Mouse (Mus musculus): ENCODE results near the gene Ube2f. TPM values are rescaled to one million over a fixed set of nuclear protein-coding genes. Genes with fewer than 3 reads are reported as not detected.

The Ube2f gene
- 57.7 and 59.6 TPM in 2 replicates for polyA plus RNA-seq (2021; fragmentation: Nextera tagmentation)
- long read RNA-seq, experiment 1, full-length matches to known transcripts, result 52 of 62 reads
- long read RNA-seq, experiment 1, partial matches to known transcripts, result 2 of 62 reads
- long read RNA-seq, experiment 1, other reads (novel, unspliced or antisense), result 8 of 62 reads
- long read RNA-seq, experiment 2, full-length matches to known transcripts, result 155 of 201 reads
- long read RNA-seq, experiment 2, partial matches to known transcripts, result 12 of 201 reads
- long read RNA-seq, experiment 2, other reads (novel, unspliced or antisense), result 34 of 201 reads

GRCm38 (mm10) chr1:91249564-91250414 lies at the start of gene Ube2f:
Ube2f (plus strand) TSS chr1:91250304.

DNA sequence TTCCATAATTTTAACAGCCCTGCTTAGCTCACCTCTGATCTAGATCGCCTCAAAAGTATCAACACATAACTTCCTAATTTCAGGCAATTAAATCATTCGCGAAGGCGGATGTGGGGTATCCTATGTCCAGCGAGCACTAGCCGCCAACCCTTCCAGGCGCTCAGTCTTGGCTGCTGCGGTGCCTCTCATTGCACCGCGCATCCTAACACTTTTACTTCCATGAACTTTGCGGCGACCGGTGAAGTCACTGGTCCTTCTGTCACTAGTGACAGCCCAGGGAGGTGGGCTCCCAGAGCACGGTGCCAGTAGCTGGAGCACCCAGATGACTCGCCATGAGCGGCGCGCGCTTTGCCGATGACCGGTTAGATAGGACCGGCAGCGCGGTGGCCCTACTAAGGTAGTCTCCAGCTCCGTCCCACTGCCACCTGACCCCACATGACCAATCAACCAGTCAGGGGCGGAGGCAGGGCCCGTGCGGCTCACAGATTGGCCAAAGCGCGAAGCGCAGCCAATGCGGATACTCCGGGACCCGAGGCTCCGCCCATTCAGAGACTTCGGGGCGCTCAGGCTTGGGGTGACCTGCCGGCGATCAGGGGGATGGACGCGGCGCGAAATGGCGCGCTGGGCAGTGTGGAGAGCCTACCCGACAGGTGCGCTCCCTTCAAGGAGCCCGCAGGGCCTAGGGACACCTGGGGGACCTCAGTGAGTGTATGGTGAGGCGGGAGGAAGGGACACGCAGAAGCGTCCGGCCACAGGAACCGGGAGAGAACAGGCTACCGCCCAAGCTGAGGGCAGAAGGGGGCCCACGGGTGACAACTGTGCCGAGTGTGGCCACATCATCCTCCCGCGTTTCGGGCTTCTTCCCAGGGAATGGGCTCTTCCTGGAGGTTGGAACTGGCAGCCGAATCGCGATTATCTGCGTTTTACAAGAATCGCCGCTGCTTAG lies 48.0 kb downstream of the Ube2f start, which contains the start of gene Scly:
Gene Scly, plus strand, starts transcription at position 540 of the 946 bp plus-strand sequence.

GRCm38 (mm10) chr1:91321760-91322438 lies 71.8 kb downstream of the Ube2f start, which contains the start of gene Espnl:
Espnl (plus strand) TSS chr1:91322075.

Other genes with a start within 250 kb of the Ube2f start
- not detected in 2 replicates for gene Rbm44, start 105.2 kb upstream of the Ube2f start, polyA plus RNA-seq (2021; fragmentation: Nextera tagmentation)
- gene Ramp1, start 70.5 kb upstream of the Ube2f start, polyA plus RNA-seq (2021; fragmentation: Nextera tagmentation), result 137 and 149 TPM in 2 replicates
- gene Scly, start 48.0 kb downstream of the Ube2f start, polyA plus RNA-seq (2021; fragmentation: Nextera tagmentation), result 5.5 TPM in 2 replicates
- 0.03 TPM in 1 of 2 replicates, not detected in the other for gene Espnl, start 71.8 kb downstream of the Ube2f start, polyA plus RNA-seq (2021; fragmentation: Nextera tagmentation)
- gene Klhl30, start 100.7 kb downstream of the Ube2f start, polyA plus RNA-seq (2021; fragmentation: Nextera tagmentation), result not detected in 2 replicates
- not detected in 2 replicates for gene Erfe, start 116.1 kb downstream of the Ube2f start, polyA plus RNA-seq (2021; fragmentation: Nextera tagmentation)
- 64.9 and 65.4 TPM in 2 replicates for gene Ilkap, start 148.5 kb downstream of the Ube2f start, polyA plus RNA-seq (2021; fragmentation: Nextera tagmentation)
- 22.0 and 23.1 TPM in 2 replicates for gene Hes6, start 163.7 kb downstream of the Ube2f start, polyA plus RNA-seq (2021; fragmentation: Nextera tagmentation)
- gene Per2, start 209.0 kb downstream of the Ube2f start, polyA plus RNA-seq (2021; fragmentation: Nextera tagmentation), result 4.3 and 5.6 TPM in 2 replicates
- 1.6 and 2.1 TPM in 2 replicates for gene Traf3ip1, start 244.3 kb downstream of the Ube2f start, polyA plus RNA-seq (2021; fragmentation: Nextera tagmentation)

All from layer of hippocampus, adult 6 months (tissue).